Mouse (Mus musculus) CH12.LX (cell line): Measurements from ENCODE around the gene Gm1113.

Experiments
- CTCF ChIP-seq, 2 experiments: IDR thresholded peaks in 1 of 2; conservative IDR thresholded peaks in 1 of 2; 2 replicates each; pipeline ENCODE4 v1.5.1; 2011 to 2012; ENCODE audit warnings: low read depth in 2 of 2, low read length in 2 of 2, improper control_type of control experiment in 1 of 2, inconsistent platforms in 1 of 2, mild to moderate bottlenecking in 1 of 2, moderate library complexity in 1 of 2
- E2F4 ChIP-seq: IDR thresholded peaks from 2 replicates; pipeline ENCODE4 v1.6.1; 2011; ENCODE audit warnings: low read depth, low read length, improper control_type of control experiment; ENCODE audit not compliant: insufficient replicate concordance
- ETS1 ChIP-seq: conservative IDR thresholded peaks from 2 replicates; pipeline ENCODE4 v1.6.1; 2012; ENCODE audit warnings: low read depth, mild to moderate bottlenecking, inconsistent platforms, low read length, improper control_type of control experiment, moderate library complexity
- KAT2A ChIP-seq: IDR thresholded peaks from 2 replicates; pipeline ENCODE4 v1.6.1; 2012; ENCODE audit warnings: low read length, improper control_type of control experiment, inconsistent platforms; ENCODE audit not compliant: insufficient replicate concordance
- NRF1 ChIP-seq: IDR thresholded peaks from 2 replicates; pipeline ENCODE4 v1.6.1; 2014; ENCODE audit warnings: low read depth, mild to moderate bottlenecking, inconsistent platforms, low read length, improper control_type of control experiment, moderate library complexity
- POLR2A ChIP-seq: IDR thresholded peaks from 2 replicates; pipeline ENCODE4 v1.6.1; 2011; ENCODE audit warnings: low read depth, mild to moderate bottlenecking, improper control_type of control experiment, low read length
- SIN3A ChIP-seq: IDR thresholded peaks from 2 replicates; pipeline ENCODE4 v1.6.1; 2012; ENCODE audit warnings: low read length, improper control_type of control experiment, inconsistent platforms
- USF1 ChIP-seq: IDR thresholded peaks from 2 replicates; pipeline ENCODE4 v1.6.1; 2014; ENCODE audit warnings: low read depth, mild to moderate bottlenecking, inconsistent platforms, low read length, improper control_type of control experiment
- ZMIZ1 ChIP-seq: IDR thresholded peaks from 2 replicates; pipeline ENCODE4 v1.6.1; 2012; ENCODE audit warnings: low read depth, mild to moderate bottlenecking, inconsistent platforms, low read length, improper control_type of control experiment
- ZNF384 ChIP-seq: IDR thresholded peaks from 2 replicates; pipeline ENCODE4 v1.6.1; 2012; ENCODE audit warnings: low read depth, low read length, improper control_type of control experiment, inconsistent platforms

DNA sequence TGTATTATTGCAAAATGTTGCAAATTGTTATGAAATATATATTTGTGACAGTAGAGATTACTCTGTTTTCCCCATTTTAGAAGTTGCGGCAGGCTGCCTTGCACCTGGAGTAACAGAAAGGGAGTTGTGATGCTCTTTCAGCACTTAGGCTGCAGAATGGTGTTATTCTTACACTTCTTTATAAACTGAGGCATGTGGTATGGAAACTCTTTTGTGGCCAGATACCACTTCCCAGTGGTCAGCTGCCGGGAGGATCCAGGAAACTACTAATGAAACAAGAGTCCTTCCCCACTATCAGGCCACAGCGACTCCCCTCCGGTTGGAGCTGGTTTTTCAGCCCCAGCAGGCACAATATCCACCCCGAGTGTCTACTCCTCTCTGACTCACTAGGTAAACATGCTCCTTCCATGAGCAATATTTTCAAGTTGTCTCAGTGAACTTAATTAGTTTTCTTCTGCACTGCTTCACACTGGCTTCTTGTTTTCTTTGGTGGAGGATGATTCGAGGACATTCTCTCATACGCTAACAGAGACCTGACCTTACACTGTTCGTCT is 50.7 kb downstream of the Gm1113 start:
- TF ChIP-seq ZMIZ1 = no peak
- no peak for TF ChIP-seq CTCF (conservative IDR thresholded peaks at IDR 0.05 in 1 of 2, IDR thresholded peaks at IDR 0.05 in 1 of 2; ENCODE audit: low read depth in 2 of 2, low read length in 2 of 2)
- no peak for TF ChIP-seq POLR2A
- TF ChIP-seq ZNF384 = no peak
- TF ChIP-seq E2F4 = no peak
- TF ChIP-seq ETS1 = no peak
- TF ChIP-seq SIN3A = no peak
- TF ChIP-seq USF1 = no peak
- no peak for TF ChIP-seq NRF1
- no peak for TF ChIP-seq KAT2A
